8 mouse cellular contexts compared by ENCODE assay signal in genomic region chr1:84934503-84935333, GRCm38 (mm10). TPM values are rescaled to one million over a fixed set of nuclear protein-coding genes. Genes with fewer than 3 reads are reported as not detected.
DNase-seq lines count a peak whose midpoint lies in the region; ATAC-seq and TF ChIP-seq lines count a peak whose summit lies in the region.

Gene Slc16a14 (minus strand): TSS chr1:84935134.

- no peaks in the 10 kb centered on the region; the same call in 1 of the 2 replicates for H3K27me3 ChIP-seq in spleen, adult 2 months (ENCODE audit: control insufficient read depth, insufficient read depth, low read length)
- peaks cover 15% of the 10 kb centered on the region; the same call in 1 of the 2 replicates for H3K27me3 ChIP-seq in kidney, postnatal 0 days (ENCODE audit: insufficient read depth, low read length)
- H3K27me3 ChIP-seq in limb, embryonic 15.5 days = peaks cover 23% of the 10 kb centered on the region

- no peak for DNase-seq in spleen, adult 2 months (ENCODE audit: low read depth in 1 of 2, low spot score in 2 of 2)
- DNase-seq in spleen, postnatal 10 days (ENCODE audit: low spot score in 2 of 2) = no peak
- DNase-seq in cerebellum, postnatal 36 days = peak; percentile 49 to 61
- DNase-seq in kidney, postnatal 0 days (ENCODE audit: low spot score) = peak; percentile 77
- no peak for DNase-seq in gastrocnemius, postnatal 36 days

- TF ChIP-seq CTCF in spleen, adult 2 months (IDR thresholded peaks at IDR 0.05; ENCODE audit: extremely low read depth, insufficient read depth, insufficient read length, insufficient replicate concordance) = no peak
- peak; percentile 46 for TF ChIP-seq CTCF in kidney, postnatal 0 days (IDR thresholded peaks at IDR 0.05; ENCODE audit: low read depth)
- no peak for TF ChIP-seq CTCF in olfactory bulb, adult 2 months (IDR thresholded peaks at IDR 0.05; ENCODE audit: insufficient read depth, low read depth, low read length)

- H3K4me2 ChIP-seq in kidney, postnatal 0 days (ENCODE audit: low read length) = peak within 1 kb of the TSS; percentile 93
- H3K4me2 ChIP-seq in limb, embryonic 15.5 days = peak within 1 kb of the TSS; percentile 91

- H3K4me1 ChIP-seq in spleen, adult 2 months (ENCODE audit: control insufficient read depth, insufficient read depth, insufficient read length) = no peaks in the 10 kb centered on the region
- peaks cover 6% of the 10 kb centered on the region; the same call in 1 of the 2 replicates for H3K4me1 ChIP-seq in kidney, postnatal 0 days (replicated peaks; ENCODE audit: insufficient read depth, low read length)
- peaks cover 18% of the 10 kb centered on the region; the same call in 1 of the 2 replicates for H3K4me1 ChIP-seq in limb, embryonic 15.5 days
- H3K4me1 ChIP-seq in olfactory bulb, adult 2 months (ENCODE audit: control insufficient read depth, insufficient read depth, low read length) = peaks cover 7% of the 10 kb centered on the region

- H3K27ac ChIP-seq in spleen, adult 2 months (ENCODE audit: insufficient read depth, low read length) = no peak within 1 kb of the TSS
- no peak within 1 kb of the TSS for H3K27ac ChIP-seq in kidney, postnatal 0 days
- no peak within 1 kb of the TSS for H3K27ac ChIP-seq in limb, embryonic 15.5 days
- peak within 1 kb of the TSS; percentile 72 for H3K27ac ChIP-seq in olfactory bulb, adult 2 months (ENCODE audit: insufficient read depth, low read depth, low read length)

- no peaks in the 10 kb centered on the region for H3K9me3 ChIP-seq in kidney, postnatal 0 days (replicated peaks; ENCODE audit: low read length)
- H3K9me3 ChIP-seq in limb, embryonic 15.5 days = no peaks in the 10 kb centered on the region

- WGBS in spleen, adult 2 months = 2% methylated on average over 59 of the region's 59 CpGs
- WGBS in kidney, postnatal 0 days = under 1% methylated on average over 59 of the region's 59 CpGs
- under 1% methylated on average over 59 of the region's 59 CpGs for WGBS in limb, embryonic 15.5 days
- WGBS in olfactory bulb, adult 2 months = under 1% methylated on average over 59 of the region's 59 CpGs

- peak; percentile 15 for ATAC-seq in granulocyte monocyte progenitor cell, adult 5-6 weeks (replicated peaks; ENCODE audit: poor library complexity, severe bottlenecking)
- peak; percentile 83 for ATAC-seq in kidney, postnatal 0 days (replicated peaks; ENCODE audit: low FRiP score, low read depth)
- ATAC-seq in limb, embryonic 15.5 days (ENCODE audit: insufficient number of reproducible peaks, low FRiP score, low TSS enrichment, low read depth) = peak; percentile 66; the same call in 1 of the 2 replicates

- TF ChIP-seq POLR2A in spleen, adult 2 months (IDR thresholded peaks at IDR 0.05; ENCODE audit: low read depth, low read length) = no peak
- peak; percentile 38; the same call in 1 of the 2 replicates for TF ChIP-seq POLR2A in olfactory bulb, adult 2 months (IDR thresholded peaks at IDR 0.05; ENCODE audit: insufficient read depth, low read depth, low read length)

- peak within 1 kb of the TSS; percentile 47 for H3K9ac ChIP-seq in kidney, postnatal 0 days (ENCODE audit: low read depth, low read length)
- H3K9ac ChIP-seq in limb, embryonic 15.5 days = peak within 1 kb of the TSS; percentile 18

- no peaks in the 10 kb centered on the region for H3K36me3 ChIP-seq in spleen, adult 2 months (ENCODE audit: control insufficient read depth, insufficient read depth, low read length)
- H3K36me3 ChIP-seq in kidney, postnatal 0 days (ENCODE audit: insufficient read depth, low read length) = no peaks in the 10 kb centered on the region
- no peaks in the 10 kb centered on the region for H3K36me3 ChIP-seq in limb, embryonic 15.5 days

- peak within 1 kb of the TSS; percentile 21 for H3K4me3 ChIP-seq in spleen, adult 2 months (ENCODE audit: extremely low read depth, insufficient read depth, insufficient read length)
- H3K4me3 ChIP-seq in kidney, postnatal 0 days (replicated peaks; ENCODE audit: low read depth, low read length) = peak within 1 kb of the TSS; percentile 47
- peak within 1 kb of the TSS; percentile 47 for H3K4me3 ChIP-seq in limb, embryonic 15.5 days
- peak within 1 kb of the TSS; percentile 65 for H3K4me3 ChIP-seq in olfactory bulb, adult 2 months (ENCODE audit: insufficient read depth, low read depth, low read length)

- intact Hi-C loops in gastrocnemius, postnatal 36 days (cut with DNase I) = no loop called here

RNA-seq across cellular contexts. Expression of gene Slc16a14, which starts in this region (rescaled TPM):
- polyA plus RNA-seq in spleen, adult 2 months (2012; rRNA removed) = 0.06 and 0.11 TPM in 2 replicates
- not detected in 2 replicates for total RNA-seq in granulocyte monocyte progenitor cell, adult 5-6 weeks (2014; fragmentation: Nextera tagmentation)
- total RNA-seq in granulocyte monocyte progenitor cell, adult 5-6 weeks (2017) = not detected in 2 replicates
- 0.33 and 0.45 TPM in 2 replicates for polyA plus RNA-seq in kidney, postnatal 0 days (2015; fragmentation: Nextera tagmentation; extraction: Ambion mirVana)
- polyA plus RNA-seq in limb, embryonic 15.5 days (2015; fragmentation: Nextera tagmentation; extraction: Ambion mirVana) = 0.50 and 0.60 TPM in 2 replicates
- polyA plus RNA-seq in olfactory bulb, adult 2 months (2012; ENCODE audit: insufficient read depth, insufficient read length, low replicate concordance, missing spikeins) = not detected in 2 replicates
- under 1 TPM; 0.07 to 0.08 TPM for total RNA-seq in gastrocnemius, postnatal 36 days (2021)

Comparison
In these comparisons a context has a peak if more than half of its experiments do, and no peak if none do; other contexts are left out.
1. Peak in ATAC-seq in granulocyte monocyte progenitor cell, adult 5-6 weeks; RNA of the gene not detected or under 1 TPM.
2. Peak in DNase-seq, ATAC-seq, H3K4me3 ChIP-seq, H3K9ac ChIP-seq and H3K4me2 ChIP-seq in kidney, postnatal 0 days; RNA of the gene not detected or under 1 TPM.
3. Peak in ATAC-seq, H3K4me3 ChIP-seq, H3K9ac ChIP-seq and H3K4me2 ChIP-seq in limb, embryonic 15.5 days; RNA of the gene not detected or under 1 TPM.
4. DNase-seq: peak in cerebellum, postnatal 36 days (2 of 2); none in spleen, adult 2 months (0 of 2), spleen, postnatal 10 days (0 of 2) and gastrocnemius, postnatal 36 days (0 of 2).
5. ATAC-seq: peak in every context shown above with its lines; median percentile 83 in kidney, postnatal 0 days; 66 in limb, embryonic 15.5 days; 15 in granulocyte monocyte progenitor cell, adult 5-6 weeks.
6. Peak in every context shown above with its lines, with median percentiles within 50 percentile points of each other: H3K4me3 ChIP-seq.